Mouse (Mus musculus): ENCODE data around the gene Hexb.

- TF ChIP-seq CTCF (IDR thresholded peaks at IDR 0.05; ENCODE audit: low read depth) (no peak), EP300 (IDR thresholded peaks at IDR 0.05; ENCODE audit: low read depth) (no peak)
Measured at GRCm38 (mm10) chr13:97246217-97246616, 48.1 kb upstream of the Hexb start.

Measured in liver, embryonic 14.5 days (tissue).